Mouse (Mus musculus) Muller cell, postnatal 12 days (primary cell): ENCODE measurements at regions not wholly inside any gene's neighbourhood (a gene's known extent, or its start where the extent isn't known, plus 50 kb on each side); places are given as distances from the start of the nearest gene placed in this dataset.
"Not testable (repeated sequence)": the region's sequence is repeated elsewhere in the genome, so short reads cannot be mapped to it uniquely, and the experiment has no call there.

ENCODE experiments used
- DNase-seq: peaks from one replicate; pipeline ENCODE4 v3.0.0-alpha.2; 2015; ENCODE audit errors: inconsistent ontology term

- no peak for DNase-seq
Observed at GRCm38 (mm10) chr9:13105426-13105825, 140.2 kb downstream of the Jrkl start.

- DNase-seq: no peak
Observed at GRCm38 (mm10) chr9:13083669-13084068, 162.0 kb downstream of the Jrkl start.

- DNase-seq: no peak
Observed at GRCm38 (mm10) chr9:13049079-13049478, 196.6 kb downstream of the Jrkl start.

- no peak for DNase-seq
Observed at GRCm38 (mm10) chr9:13019025-13019424, 226.6 kb downstream of the Jrkl start.

GRCm38 (mm10) chr9:12983209-12983608 is 262.4 kb downstream of the Jrkl start:
- not testable (repeated sequence) for DNase-seq

GRCm38 (mm10) chr9:12973022-12973421 is 272.6 kb downstream of the Jrkl start:
- DNase-seq: no peak

- DNase-seq: no peak
Observed at GRCm38 (mm10) chr9:12960337-12960736, 285.3 kb downstream of the Jrkl start.

- no peak for DNase-seq
Observed at GRCm38 (mm10) chr9:12946088-12946487, 299.5 kb downstream of the Jrkl start.

- DNase-seq: no peak
Observed at GRCm38 (mm10) chr9:12945476-12945875, 300.2 kb downstream of the Jrkl start.

- no peak for DNase-seq
Observed at GRCm38 (mm10) chr9:12945037-12945436, 300.6 kb downstream of the Jrkl start.

- DNase-seq: no peak
Observed at GRCm38 (mm10) chr9:12935016-12935415, 310.6 kb downstream of the Jrkl start.

- DNase-seq: peak; percentile 6
Observed at GRCm38 (mm10) chr9:12925549-12926186, 320.0 kb downstream of the Jrkl start.

- DNase-seq: peak; percentile 48
Observed at GRCm38 (mm10) chr9:12900726-12901125, 344.9 kb downstream of the Jrkl start.

GRCm38 (mm10) chr9:12879753-12880490 is 365.7 kb downstream of the Jrkl start:
- DNase-seq: peak; percentile 80

- DNase-seq: peak; percentile 4
Observed at GRCm38 (mm10) chr9:12876496-12876895, 369.1 kb downstream of the Jrkl start.

GRCm38 (mm10) chr9:12870941-12871340 is 374.7 kb downstream of the Jrkl start:
- no peak for DNase-seq
